Mouse (Mus musculus): ENCODE results near the gene Gp1bb. TPM values are rescaled to one million over a fixed set of nuclear protein-coding genes. Genes with fewer than 3 reads are reported as not detected.

Gene Gp1bb
- polyA plus RNA-seq, 1 experiment from 2014 or later: 13.6 TPM

DNA sequence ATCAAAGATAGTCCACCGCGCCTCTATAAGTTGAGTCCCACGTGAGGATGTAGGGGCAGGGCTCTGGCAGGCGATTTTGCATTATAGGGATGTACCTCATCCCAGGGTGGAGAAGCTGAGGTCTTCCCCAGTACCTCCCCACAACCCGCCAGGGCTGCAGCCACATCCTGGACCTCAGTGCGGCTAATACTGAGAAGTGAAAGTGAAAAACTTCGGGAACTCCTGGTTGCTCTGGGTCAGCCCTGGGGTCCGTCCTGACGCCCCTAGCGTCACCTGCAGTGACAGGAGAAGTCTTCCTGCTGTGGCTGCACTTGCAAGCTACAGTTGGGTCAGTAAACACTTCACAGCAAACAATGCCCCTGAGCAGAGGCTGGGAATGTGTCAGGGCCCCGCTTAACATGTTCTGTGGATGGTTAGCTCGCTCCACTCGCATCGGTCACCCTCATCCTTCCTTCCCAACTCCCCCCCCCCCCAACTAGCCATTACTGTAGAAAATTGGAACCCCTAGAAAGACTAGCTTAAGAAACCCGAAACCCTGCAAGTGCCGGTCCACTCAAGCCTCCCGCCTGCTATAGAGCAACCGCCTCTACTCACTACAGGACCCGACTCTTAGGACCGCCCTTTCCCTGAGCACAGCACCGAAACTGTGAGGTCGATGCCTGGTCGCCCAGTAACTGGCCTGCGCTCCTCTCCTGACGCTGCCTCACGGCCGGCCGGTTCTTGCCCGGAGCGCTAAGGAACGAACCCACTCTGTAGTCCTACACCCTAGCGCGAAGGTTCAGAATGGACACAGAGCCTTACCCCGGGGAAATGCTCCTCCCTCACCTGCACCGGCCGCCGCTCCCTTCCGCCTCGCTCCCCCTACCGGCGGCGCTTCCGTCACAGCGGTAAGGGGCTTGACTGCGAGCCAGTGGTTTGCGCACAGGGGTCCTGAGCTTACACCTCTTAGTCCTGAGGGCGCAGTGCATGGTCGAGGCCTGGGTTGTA, 32.1 kb downstream of the Gp1bb start, which contains the start of gene Tbx1:
TSS of gene Tbx1 (minus strand) at position 868 of the 987 bp plus-strand sequence.
- Histone ChIP-seq H3K9ac (0 out of 2 replicates have a peak within 1 kb of the TSS, but pooled peaks have one; percentile 9), H3K27ac (replicated peaks) (no peak within 1 kb of the TSS), H3K9me3 (no peaks in the 10 kb centered on the region), H3K27me3 (peaks cover 96% of the 10 kb centered on the region), H3K4me2 (peak within 1 kb of the TSS; percentile 46), H3K36me3 (no peaks in the 10 kb centered on the region), H3K4me1 (replicated peaks) (peaks cover 50% of the 10 kb centered on the region), H3K4me3 (peak within 1 kb of the TSS; percentile 22)
- ATAC-seq (ENCODE audit: low read depth): peak; percentile 17; the same call in 1 of the 2 replicates
- WGBS: 2% methylated on average over 48 of the region's 48 CpGs

DNA sequence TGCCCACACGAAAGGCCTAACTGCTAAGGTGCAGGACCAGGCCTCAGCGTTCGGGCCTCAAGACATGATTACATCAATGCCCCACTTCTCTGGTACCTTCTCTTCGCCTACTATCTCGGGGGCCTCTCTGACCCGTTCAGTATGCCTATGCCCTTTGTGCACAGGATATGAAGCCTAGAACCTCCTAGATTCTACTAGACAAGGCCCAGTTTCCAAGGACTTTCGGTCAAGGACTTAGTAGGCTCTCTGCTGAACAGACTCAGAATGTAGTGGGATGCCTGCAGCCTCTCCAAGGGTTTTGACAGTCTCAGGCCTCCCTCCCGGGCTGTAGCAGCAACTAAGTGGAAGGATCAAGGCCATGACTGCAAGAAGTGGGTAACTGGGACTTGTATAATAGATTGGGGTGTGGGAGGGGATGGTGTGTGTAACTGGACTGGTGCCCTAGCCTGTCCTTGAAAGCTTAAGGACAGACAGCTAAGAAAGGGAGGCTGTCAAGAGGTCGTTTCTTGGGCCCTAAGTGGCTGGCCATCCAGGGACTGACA, 33.1 kb downstream of the Gp1bb start:
- Histone ChIP-seq H3K9ac (no peak overlapping the region), H3K36me3 (no peaks in the 10 kb centered on the region), H3K27me3 (peaks cover 97% of the 10 kb centered on the region), H3K27ac (replicated peaks) (no peak overlapping the region), H3K9me3 (no peaks in the 10 kb centered on the region), H3K4me2 (no peak overlapping the region), H3K4me3 (no peak overlapping the region), H3K4me1 (replicated peaks) (peaks cover 50% of the 10 kb centered on the region)
- no peak for ATAC-seq (ENCODE audit: low read depth)
- WGBS: 11% methylated on average over 9 of the region's 9 CpGs

- no peak for ATAC-seq (ENCODE audit: low read depth)
- H3K27me3 ChIP-seq: peaks cover 97% of the 10 kb centered on the region
- WGBS: 3% methylated on average over 31 of the region's 31 CpGs
- no peaks in the 10 kb centered on the region for H3K36me3 ChIP-seq
- no peaks in the 10 kb centered on the region for H3K9me3 ChIP-seq
- H3K27ac ChIP-seq (replicated peaks): no peak overlapping the region
- H3K4me1 ChIP-seq (replicated peaks): peaks cover 50% of the 10 kb centered on the region
- peak overlapping the region; percentile 36; the same call in 1 of the 2 replicates for H3K4me3 ChIP-seq
- peak overlapping the region; percentile 35 for H3K4me2 ChIP-seq
- no peak overlapping the region for H3K9ac ChIP-seq
Observed at GRCm38 (mm10) chr16:18588738-18589055, 33.5 kb downstream of the Gp1bb start.

GRCm38 (mm10) chr16:18587847-18588737, 34.1 kb downstream of the Gp1bb start:
- under 1% methylated on average over 57 of the region's 57 CpGs for WGBS
- no peak for ATAC-seq (ENCODE audit: low read depth)

DNA sequence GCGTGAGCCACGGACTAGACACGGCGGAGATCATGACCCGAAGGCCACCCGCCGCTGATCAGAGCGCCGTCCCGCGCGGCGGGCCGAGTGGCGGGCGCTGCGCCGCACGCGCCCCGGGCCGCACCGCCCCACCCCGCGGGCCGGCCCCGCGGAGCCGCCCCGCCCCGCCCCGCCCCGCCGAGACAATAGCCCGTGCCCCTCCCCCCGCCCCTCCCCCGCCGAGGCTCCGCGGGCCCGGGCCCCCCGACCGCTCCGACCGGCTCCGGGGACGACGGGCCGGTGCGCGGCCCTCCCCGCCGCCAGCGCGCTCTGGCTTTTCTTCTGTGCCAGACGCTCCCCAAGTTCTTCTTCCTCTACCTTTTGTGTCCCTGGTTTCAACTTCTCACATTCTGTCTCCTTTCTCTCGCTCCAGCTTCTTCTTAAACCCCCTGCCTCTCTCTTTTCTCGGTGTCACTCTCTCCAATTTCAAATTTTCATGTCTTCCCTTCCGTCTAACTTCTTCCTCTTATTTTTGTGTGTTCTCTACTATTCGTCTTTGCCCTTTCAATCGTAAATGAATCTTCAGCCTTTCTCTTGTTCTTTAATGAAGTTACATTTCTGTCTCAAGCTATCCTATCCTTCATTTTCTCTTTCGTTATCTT, 35.2 kb downstream of the Gp1bb start:
- H3K9ac ChIP-seq: peak overlapping the region; percentile 60; the same call in 1 of the 2 replicates
- 1% methylated on average over 34 of the region's 62 CpGs for WGBS
- no peak for ATAC-seq (ENCODE audit: low read depth)
- peak overlapping the region; percentile 36 for H3K4me3 ChIP-seq
- peak overlapping the region; percentile 55 for H3K4me2 ChIP-seq
- H3K9me3 ChIP-seq: no peaks in the 10 kb centered on the region
- H3K4me1 ChIP-seq (replicated peaks): peaks cover 55% of the 10 kb centered on the region
- H3K27me3 ChIP-seq: peaks cover 100% of the 10 kb centered on the region
- H3K36me3 ChIP-seq: no peaks in the 10 kb centered on the region
- H3K27ac ChIP-seq (replicated peaks): no peak overlapping the region

More at GRCm38 (mm10) chr16:18587847-18588737, 34.1 kb downstream of the Gp1bb start:
- Histone ChIP-seq H3K4me1 (replicated peaks) (peaks cover 50% of the 10 kb centered on the region), H3K4me2 (peak overlapping the region; percentile 35), H3K9me3 (no peaks in the 10 kb centered on the region), H3K9ac (no peak overlapping the region), H3K27ac (replicated peaks) (no peak overlapping the region), H3K36me3 (no peaks in the 10 kb centered on the region), H3K27me3 (peaks cover 97% of the 10 kb centered on the region), H3K4me3 (peak overlapping the region; percentile 36)

- Histone ChIP-seq H3K27me3 (peaks cover 100% of the 10 kb centered on the region), H3K4me1 (replicated peaks) (peaks cover 56% of the 10 kb centered on the region), H3K36me3 (no peaks in the 10 kb centered on the region), H3K27ac (replicated peaks) (no peak overlapping the region), H3K4me3 (peak overlapping the region; percentile 36), H3K4me2 (peak overlapping the region; percentile 55), H3K9ac (peak overlapping the region; percentile 60), H3K9me3 (no peaks in the 10 kb centered on the region)
- no peak for ATAC-seq (ENCODE audit: low read depth)
- 1% methylated on average over 83 of the region's 83 CpGs for WGBS
Observed at GRCm38 (mm10) chr16:18586076-18586905, 35.9 kb downstream of the Gp1bb start.

GRCm38 (mm10) chr16:18585676-18586075, 36.5 kb downstream of the Gp1bb start:
- WGBS: 4% methylated on average over 10 of the region's 10 CpGs
- Histone ChIP-seq H3K4me1 (replicated peaks) (peaks cover 53% of the 10 kb centered on the region), H3K36me3 (no peaks in the 10 kb centered on the region), H3K27me3 (peaks cover 100% of the 10 kb centered on the region), H3K9me3 (no peaks in the 10 kb centered on the region; the same call in 1 of the 2 replicates), H3K27ac (replicated peaks) (no peak overlapping the region), H3K4me2 (peak overlapping the region; percentile 55), H3K9ac (peak overlapping the region; percentile 60; the same call in 1 of the 2 replicates), H3K4me3 (peak overlapping the region; percentile 36)
- no peak for ATAC-seq (ENCODE audit: low read depth)

- WGBS: 4% methylated on average over 10 of the region's 10 CpGs
- H3K4me1 ChIP-seq (replicated peaks): peaks cover 47% of the 10 kb centered on the region
- ATAC-seq (ENCODE audit: low read depth): no peak
Observed at GRCm38 (mm10) chr16:18584901-18585510, 37.2 kb downstream of the Gp1bb start.

DNA sequence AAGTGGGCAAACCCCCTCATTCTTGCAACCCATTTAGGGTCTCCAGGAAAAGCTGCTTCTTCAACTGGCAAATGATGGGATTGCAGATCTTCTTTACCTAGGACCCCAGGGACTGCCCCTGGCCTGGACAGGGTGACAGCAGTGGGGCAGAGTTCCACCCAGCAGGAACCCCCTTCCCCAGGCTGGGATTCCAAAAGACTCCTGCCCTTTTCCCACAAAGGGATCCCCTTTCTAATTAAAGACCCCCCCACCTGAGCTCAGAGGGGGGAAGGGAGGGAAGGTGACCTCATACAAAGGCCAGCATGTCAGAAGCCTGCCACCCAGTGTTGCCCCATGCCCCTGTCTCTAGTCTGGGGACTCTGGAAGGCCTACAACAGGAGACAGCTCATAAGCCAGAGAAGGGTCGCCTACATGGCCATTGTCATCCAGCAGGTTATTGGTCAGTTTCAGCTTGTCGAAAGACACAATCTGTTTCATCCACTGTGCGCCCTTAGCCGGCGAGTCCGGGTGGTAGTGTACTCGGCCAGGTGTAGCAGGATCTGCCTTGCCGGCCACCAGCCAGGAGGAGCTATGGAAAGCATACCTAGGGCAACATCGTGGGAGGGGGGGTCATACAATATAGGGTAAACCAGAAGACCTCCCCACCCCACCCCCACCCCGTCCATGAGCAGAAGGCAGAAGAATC, 38.4 kb downstream of the Gp1bb start:
- H3K36me3 ChIP-seq: no peaks in the 10 kb centered on the region
- no peak overlapping the region for H3K9ac ChIP-seq
- peaks cover 44% of the 10 kb centered on the region for H3K4me1 ChIP-seq (replicated peaks)
- no peaks in the 10 kb centered on the region; the same call in 1 of the 2 replicates for H3K9me3 ChIP-seq
- peaks cover 98% of the 10 kb centered on the region for H3K27me3 ChIP-seq
- 6% methylated on average over 10 of the region's 10 CpGs for WGBS
- H3K4me3 ChIP-seq: no peak overlapping the region
- no peak overlapping the region for H3K4me2 ChIP-seq
- ATAC-seq (ENCODE audit: low read depth): no peak
- no peak overlapping the region for H3K27ac ChIP-seq (replicated peaks)

More at GRCm38 (mm10) chr16:18584901-18585510, 37.2 kb downstream of the Gp1bb start:
- Histone ChIP-seq H3K4me2 (peak overlapping the region; percentile 55), H3K9ac (no peak overlapping the region), H3K4me3 (peak overlapping the region; percentile 36), H3K27me3 (peaks cover 100% of the 10 kb centered on the region), H3K9me3 (no peaks in the 10 kb centered on the region; the same call in 1 of the 2 replicates), H3K36me3 (no peaks in the 10 kb centered on the region), H3K27ac (replicated peaks) (no peak overlapping the region)

GRCm38 (mm10) chr16:18583169-18583568, 39.0 kb downstream of the Gp1bb start:
- ATAC-seq (ENCODE audit: low read depth): no peak
- Histone ChIP-seq H3K36me3 (no peaks in the 10 kb centered on the region), H3K9me3 (no peaks in the 10 kb centered on the region; the same call in 1 of the 2 replicates), H3K4me3 (no peak overlapping the region), H3K9ac (no peak overlapping the region), H3K4me2 (no peak overlapping the region), H3K27ac (replicated peaks) (no peak overlapping the region), H3K4me1 (replicated peaks) (peaks cover 38% of the 10 kb centered on the region), H3K27me3 (peaks cover 97% of the 10 kb centered on the region)
- WGBS: 14% methylated on average over 10 of the region's 10 CpGs
